Mouse (Mus musculus) spleen, adult 12 weeks (tissue): Measurements from ENCODE around the gene Tial1.

Experiments used
- DNase-seq: peaks from one replicate; pipeline ENCODE4 v3.0.0; 2022; ENCODE audit warnings: low spot score

Tial1 gene

GRCm38 (mm10) chr7:128461285-128462215 lies at the start of gene Tial1:
TSS of gene Tial1 (minus strand) at chr7:128461717.
- peak; percentile 94 for DNase-seq

GRCm38 (mm10) chr7:128504091-128504490 lies 42.6 kb upstream of the Tial1 start:
- DNase-seq, result no peak

DNA sequence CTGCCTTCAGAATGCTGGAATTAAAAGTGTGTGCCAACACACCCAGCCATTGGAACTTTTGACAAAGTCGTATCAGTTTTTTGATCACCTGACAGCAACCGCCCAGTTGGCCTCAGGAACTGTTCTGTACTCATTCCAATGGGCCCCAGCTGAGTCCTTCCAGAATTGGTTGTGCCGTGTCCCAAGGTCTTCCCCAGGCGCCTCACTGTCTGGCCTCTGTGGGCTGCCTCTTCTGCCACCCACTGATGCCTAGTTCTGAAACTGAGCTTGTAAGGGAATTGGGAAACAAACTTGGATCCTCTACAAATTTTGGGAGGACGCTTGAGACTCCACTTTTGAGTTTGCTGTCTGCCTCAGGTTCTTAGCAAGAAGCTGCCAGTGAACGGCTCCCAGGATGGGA lies 38.3 kb upstream of the Tial1 start:
- DNase-seq, result no peak

DNA sequence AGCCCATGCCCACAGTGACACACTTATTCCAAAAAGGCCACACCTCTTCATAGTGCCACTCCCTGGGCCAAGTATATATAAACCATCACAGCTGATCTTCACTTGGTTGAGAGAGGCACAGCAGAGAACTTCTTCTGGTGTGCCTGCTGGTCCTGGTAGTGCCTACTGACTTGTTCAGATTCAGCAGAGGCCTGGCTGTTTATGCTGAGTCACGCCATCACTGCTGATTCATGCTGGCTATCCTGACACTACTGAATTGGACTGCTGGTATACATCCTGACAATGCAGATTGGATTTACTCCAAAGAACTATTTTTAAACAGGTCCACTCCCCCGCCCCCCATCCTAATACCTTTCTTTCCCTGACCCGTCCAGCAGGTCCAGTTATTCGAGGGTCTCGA lies 33.0 kb upstream of the Tial1 start:
- DNase-seq, result peak; percentile 27

DNA sequence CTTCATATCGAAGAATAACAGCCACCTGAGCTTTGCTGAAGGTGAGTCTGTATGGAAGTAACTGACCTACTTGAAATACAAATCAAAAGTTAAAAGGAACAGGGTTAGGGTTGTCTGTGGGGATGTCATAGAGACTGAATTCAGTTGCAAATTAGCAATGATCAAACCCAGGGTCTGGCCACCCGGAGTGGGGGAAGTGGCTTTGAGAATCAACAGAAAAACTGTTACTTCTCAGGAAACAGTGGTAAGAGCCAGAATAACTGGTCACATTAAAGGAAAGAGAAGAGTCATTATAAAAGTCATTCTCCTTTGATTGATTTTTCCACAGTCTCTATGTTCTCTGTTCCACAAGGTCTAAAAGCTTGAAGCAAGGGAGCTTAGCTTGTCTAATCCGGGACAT lies 27.5 kb upstream of the Tial1 start:
- no peak for DNase-seq

GRCm38 (mm10) chr7:128474322-128474721 lies 12.8 kb upstream of the Tial1 start:
- DNase-seq, result peak; percentile 17

GRCm38 (mm10) chr7:128462406-128462805 lies 889 bp upstream of the Tial1 start:
- DNase-seq, result peak; percentile 2

DNA sequence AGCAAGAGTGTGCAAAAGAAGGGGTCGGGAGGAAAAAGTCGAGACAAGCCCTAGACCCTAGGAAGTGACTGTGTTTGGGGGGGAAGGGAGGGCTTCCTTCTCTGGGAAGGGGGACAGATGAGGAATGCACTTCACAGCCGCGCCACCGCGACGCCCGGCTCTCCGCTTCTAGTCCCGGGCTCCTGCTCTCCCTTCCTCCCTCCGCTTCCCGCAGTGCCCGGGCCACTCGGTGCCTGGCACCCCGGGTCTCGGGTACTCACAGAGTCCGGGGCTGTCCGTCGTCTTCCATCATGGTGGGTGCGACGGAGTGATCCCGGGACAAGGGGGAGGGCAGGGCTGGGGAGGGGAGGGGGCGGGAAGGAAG lies 670 bp downstream of the Tial1 start:
- DNase-seq, result peak; percentile 45

GRCm38 (mm10) chr7:128460131-128460864 lies 1.2 kb downstream of the Tial1 start:
- peak; percentile 53 for DNase-seq

DNA sequence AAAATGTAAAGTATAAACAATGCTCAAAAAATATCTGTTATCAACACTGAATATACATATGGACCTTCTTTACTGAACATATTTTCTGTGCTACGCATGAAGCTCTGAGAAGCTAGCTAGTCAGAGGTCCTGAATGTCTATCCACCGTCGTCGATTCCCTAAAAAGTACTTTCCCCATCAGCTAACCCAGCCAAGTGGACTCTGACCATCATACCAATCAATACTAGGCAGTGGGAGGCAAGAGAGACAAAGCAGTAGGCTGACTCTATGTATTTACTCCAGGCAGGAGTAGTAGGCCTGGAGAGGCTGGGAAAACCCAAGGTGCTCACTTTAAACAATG lies 1.8 kb downstream of the Tial1 start:
- no peak for DNase-seq

DNA sequence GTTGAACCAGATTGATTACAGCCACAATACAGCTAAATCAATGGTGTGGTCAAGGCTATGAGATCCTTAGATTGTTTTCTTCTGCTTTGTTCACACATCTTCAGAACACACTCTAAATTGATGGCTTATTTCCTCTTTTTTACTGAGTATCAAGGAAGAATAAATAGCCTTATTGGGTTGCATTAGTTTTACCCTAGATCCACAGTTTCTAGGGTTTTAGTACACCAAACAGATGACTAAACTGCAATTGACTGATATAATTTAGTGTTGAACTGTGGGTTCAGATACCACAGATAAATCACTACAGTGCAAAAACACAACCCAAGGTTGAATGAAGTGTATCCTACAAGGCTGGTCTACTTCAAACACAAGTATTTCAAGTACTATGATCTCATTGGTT lies 3.5 kb downstream of the Tial1 start:
- no peak for DNase-seq

DNA sequence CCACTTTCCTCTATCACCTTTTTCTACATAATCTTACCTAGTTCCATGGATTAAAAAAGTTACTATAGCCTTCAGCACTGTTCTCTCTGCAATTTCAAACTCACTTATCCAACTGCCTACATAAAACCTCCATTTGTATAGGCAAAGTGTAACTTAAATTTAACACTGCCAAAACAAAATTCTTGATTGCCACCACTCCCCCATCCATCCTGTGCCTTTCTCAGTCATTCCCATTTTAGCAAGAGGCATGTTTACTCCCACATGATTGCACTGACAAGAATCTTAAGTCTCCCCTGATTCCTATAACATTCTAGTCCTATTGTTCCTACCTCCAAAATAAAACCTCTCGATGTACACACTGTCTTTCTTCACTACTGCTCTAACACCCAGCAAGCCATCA lies 8.8 kb downstream of the Tial1 start:
- no peak for DNase-seq

DNA sequence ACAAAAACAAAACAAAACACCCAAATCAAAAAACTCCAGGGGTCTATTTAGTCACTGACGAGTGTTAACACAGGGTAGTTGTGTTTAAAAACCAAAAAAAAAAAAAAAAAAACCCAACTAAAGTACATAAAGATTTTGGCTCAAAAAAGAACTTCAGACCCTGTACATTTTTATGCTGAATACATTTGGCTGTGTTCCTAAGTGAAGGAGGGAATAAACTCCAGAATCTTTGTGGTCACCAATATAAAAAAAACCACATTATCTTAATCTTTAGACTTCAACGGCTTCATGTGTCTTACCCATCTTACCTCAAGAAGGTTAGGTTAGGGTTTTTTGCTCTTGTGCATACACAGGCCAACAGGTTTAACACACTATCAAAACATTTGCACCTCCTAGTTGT lies 20.9 kb downstream of the Tial1 start:
- no peak for DNase-seq

DNA sequence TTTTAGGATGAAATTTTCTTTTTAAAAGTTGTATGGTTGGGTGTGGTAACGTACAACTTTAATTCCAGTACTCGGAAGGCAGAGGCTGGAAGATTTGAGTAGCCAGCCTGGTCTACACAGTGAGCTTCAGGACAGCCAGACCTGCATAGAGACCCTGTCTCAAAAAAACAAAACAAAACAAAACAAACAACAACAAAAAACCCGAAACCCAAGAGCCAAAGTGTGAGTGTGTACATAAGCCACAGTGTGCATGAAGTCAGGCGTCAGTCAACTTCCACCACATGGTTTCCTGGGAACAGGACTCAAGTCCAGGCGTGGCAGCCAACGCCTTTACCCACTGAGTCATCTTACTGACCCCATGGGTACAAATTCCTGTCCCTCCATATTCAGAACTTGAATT lies 22.3 kb downstream of the Tial1 start:
- DNase-seq, result no peak

GRCm38 (mm10) chr7:128438131-128438530 lies 23.4 kb downstream of the Tial1 start:
- no peak for DNase-seq

DNA sequence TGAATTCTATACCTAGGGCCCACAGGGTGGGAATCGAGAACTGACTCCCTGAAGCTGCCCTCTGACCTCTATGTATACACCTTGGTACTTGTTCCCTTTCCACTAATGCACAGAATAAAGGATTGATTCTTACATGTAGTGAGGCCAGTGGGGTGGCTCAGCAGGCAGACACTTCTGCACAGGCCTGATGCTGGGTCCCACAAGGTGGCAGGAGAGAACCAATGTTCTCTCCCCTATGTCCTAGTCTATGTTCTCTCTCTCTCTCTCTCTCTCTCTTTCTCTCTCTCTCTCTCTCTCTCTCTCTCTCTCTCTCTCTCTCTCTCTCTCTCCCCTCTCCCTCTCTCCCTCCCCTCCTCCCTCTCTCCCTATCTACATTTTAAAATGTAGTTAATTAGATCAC lies 28.3 kb downstream of the Tial1 start:
- DNase-seq, result no peak

DNA sequence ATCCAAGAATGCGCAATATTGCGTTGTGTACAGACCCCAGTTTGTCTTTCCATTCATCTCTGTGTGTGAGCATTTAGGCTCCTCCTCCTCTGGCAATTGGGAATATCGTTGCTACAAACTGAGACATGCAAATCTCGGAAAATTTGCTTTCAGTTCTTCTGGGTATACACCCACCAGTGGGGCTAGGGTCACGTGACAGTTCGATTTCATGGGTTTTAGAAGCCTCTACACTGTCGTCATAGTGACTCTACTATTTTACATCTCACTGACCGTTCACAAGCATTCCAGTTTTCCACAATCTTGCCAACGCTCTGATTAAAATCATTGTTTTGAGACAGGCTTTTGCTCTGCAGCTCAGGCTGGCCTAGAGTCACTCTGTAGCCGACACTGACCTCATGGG lies 28.9 kb downstream of the Tial1 start:
- DNase-seq, result no peak

DNA sequence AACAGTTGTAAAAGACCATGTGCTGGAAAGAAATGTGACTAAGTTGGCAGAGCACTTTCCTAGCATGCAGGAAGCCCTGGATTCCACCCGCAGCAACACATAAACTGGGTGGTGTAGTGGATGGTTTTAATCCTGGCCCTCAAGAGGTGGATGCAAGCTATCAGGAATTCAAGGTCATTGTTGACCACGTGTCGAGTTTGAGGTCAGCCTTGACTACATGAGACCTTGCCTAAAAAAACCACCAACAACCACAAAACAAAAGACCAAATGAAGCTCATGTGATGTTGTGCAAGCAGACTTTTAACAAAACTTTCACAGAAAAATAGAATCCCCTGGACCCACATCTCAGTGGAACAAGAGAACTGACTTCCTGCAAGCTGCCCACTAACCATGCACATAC lies 39.0 kb downstream of the Tial1 start:
- no peak for DNase-seq

DNA sequence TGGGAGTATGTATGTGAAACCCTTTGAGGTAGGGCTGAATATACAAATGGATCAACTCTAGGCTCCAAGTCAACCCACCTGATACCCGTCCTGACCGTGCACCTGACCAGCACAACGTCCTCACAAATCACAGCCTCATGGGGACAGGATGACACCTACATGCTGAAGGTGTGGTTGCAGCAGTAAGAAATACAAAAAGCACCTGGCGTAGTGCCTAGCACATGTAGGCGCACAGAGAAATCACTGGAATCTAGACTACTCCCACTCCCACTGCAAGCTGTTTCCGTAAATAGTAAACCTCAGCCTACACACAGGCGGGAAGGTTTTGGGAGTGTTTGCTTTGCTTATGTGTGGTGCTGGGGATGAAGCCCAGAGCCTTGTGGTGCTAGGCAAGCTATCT lies 39.8 kb downstream of the Tial1 start:
- no peak for DNase-seq

- no peak for DNase-seq
These were observed 41.8 kb downstream of the Tial1 start for GRCm38 (mm10) chr7:128419690-128420089.

DNA sequence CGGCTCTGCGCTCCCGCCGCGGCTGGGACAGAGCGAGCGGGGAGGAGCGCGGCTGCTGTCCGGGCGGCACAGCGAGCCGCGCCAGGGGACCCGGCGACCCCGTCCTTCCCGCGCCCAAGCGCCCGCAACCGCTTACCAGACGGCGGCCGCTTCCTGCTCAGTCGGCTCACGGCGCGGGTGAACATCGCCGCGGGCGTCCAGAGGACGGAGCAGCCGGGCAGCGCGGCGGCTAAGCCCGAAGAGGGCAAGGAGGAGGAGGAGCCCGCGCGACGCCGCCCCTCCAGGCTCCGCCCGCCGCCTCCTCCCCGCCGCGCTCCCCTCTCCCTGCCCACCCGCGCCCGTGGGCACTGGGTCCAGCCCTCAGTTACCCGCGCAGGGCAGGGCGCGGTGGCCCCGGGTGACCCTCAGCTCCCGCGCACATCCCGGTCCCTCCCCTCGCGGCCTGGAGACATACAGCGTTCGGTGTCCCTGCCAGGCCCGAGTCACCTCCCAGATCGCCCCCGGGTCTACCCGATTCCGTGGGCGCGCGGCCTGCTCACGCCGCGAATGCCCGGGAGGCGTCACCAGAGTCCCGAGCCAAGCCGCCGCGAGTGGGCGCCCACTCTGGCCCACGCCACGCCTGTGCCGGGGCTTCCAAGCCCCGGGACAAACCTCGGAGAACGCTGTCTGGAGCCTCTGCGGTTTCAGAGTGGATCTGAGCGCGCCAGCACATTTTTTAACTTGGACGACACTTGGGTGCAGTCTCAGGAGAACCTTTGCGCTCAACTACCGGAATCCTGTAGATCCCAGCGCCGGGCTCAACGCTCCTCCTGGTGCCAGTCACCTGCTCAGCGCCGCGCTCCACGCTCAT lies 43.4 kb downstream of the Tial1 start, which contains the start of gene Rgs10:
TSS of gene Rgs10 (minus strand) at position 829 of the 850 bp plus-strand sequence.
- peak; percentile 46 for DNase-seq

DNA sequence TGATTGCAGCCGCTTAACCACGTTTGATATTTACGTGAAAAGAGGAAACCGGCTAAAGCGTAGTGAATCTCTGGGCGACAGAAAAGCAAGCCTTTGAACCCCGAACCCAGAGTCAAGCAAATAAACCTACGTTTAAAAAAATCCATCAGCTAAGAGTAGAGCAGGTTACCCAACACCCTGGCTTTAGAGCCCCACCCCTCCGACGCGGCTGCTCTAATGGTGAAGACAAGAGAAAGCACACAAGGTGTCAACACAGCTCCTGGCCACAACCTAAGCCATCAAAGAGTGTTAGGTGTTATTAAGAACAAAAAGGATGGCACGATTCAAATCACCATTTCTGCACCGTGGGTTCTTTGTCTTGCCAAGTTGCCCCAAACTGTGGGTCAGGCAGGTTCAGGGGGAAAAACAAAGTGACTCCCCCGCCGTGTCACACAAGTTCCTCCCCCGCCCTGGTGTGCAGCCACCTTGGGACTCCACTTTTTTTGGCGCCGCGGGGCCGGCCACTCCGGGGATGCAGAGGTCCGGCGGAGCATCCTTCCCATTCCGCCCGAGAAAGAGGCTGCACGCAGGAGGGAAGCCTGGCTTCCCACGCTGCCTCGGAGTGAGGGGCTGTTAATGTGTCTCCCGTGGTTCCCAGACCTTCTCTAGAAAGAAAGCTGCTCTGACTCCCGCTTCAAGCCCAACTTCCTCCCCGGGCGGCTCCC lies 44.1 kb downstream of the Tial1 start:
- DNase-seq, result no peak
